Mouse (Mus musculus): ENCODE data around the gene Endov. TPM values are rescaled to one million over a fixed set of nuclear protein-coding genes. Genes with fewer than 3 reads are reported as not detected.

Endov gene
- 27.0 and 32.1 TPM in 2 replicates for polyA plus RNA-seq (2012; rRNA removed)

GRCm38 (mm10) chr11:119490861-119491689, at the start of gene Endov:
TSS of gene Endov (plus strand) at chr11:119491347.

GRCm38 (mm10) chr11:119547183-119547921, 56.2 kb downstream of the Endov start, which contains the start of gene Nptx1:
TSS of gene Nptx1 (minus strand) at chr11:119547753.

Other genes starting within 250 kb of the Endov start
- 336 TPM in 2 replicates for gene Gaa, start 223.5 kb upstream of the Endov start, polyA plus RNA-seq (2012; rRNA removed)
- gene Eif4a3, start 191.3 kb upstream of the Endov start, polyA plus RNA-seq (2012; rRNA removed): 121 and 122 TPM in 2 replicates
- gene Card14, start 183.6 kb upstream of the Endov start, polyA plus RNA-seq (2012; rRNA removed): 0.16 and 0.28 TPM in 2 replicates
- 49.3 and 55.6 TPM in 2 replicates for gene Sgsh, start 135.8 kb upstream of the Endov start, polyA plus RNA-seq (2012; rRNA removed)
- gene Slc26a11, start 135.8 kb upstream of the Endov start, polyA plus RNA-seq (2012; rRNA removed): 31.6 and 41.4 TPM in 2 replicates
- 33.7 and 44.6 TPM in 2 replicates for gene Rnf213, start 98.2 kb upstream of the Endov start, polyA plus RNA-seq (2012; rRNA removed)
- 3.5 and 4.6 TPM in 2 replicates for gene Nptx1, start 56.4 kb downstream of the Endov start, polyA plus RNA-seq (2012; rRNA removed)
- gene Rptor, start 111.6 kb downstream of the Endov start, polyA plus RNA-seq (2012; rRNA removed): 41.4 and 41.7 TPM in 2 replicates

All from ovary, adult 2 months (tissue).